Comparison of ENCODE assay signal across 8 mouse cellular contexts in genomic region chr12:84449887-84450286, GRCm38 (mm10). TPM values are rescaled to one million over a fixed set of nuclear protein-coding genes. Genes with fewer than 3 reads are reported as not detected.
A peak's percentile ranks its signal among the peaks of the same experiment; 100 is the strongest.
DNase-seq lines count a peak whose midpoint lies in the region; ATAC-seq and TF ChIP-seq lines count a peak whose summit lies in the region.

No protein-coding gene starts in this region.

- WGBS in lung, embryonic 14.5 days, result 48% methylated on average over 10 of the region's 10 CpGs
- WGBS in forebrain, embryonic 13.5 days, result 61% methylated on average over 10 of the region's 10 CpGs
- 44% methylated on average over 10 of the region's 10 CpGs for WGBS in kidney, embryonic 16.5 days

- no peak for DNase-seq in lung, embryonic 14.5 days
- DNase-seq in lung, adult 18-20 months, result no peak
- DNase-seq in spleen, postnatal 14 days (ENCODE audit: low spot score in 2 of 2), result no peak
- no peak for DNase-seq in layer of hippocampus, adult 9-11 months
- no peak for DNase-seq in frontal cortex, postnatal 14 days (ENCODE audit: low spot score in 2 of 2)

- no peak for ATAC-seq in lung, embryonic 14.5 days (ENCODE audit: insufficient read depth)
- no peak for ATAC-seq in forebrain, embryonic 13.5 days
- ATAC-seq in kidney, embryonic 16.5 days (ENCODE audit: low FRiP score, low TSS enrichment), result no peak

- H3K79me2 ChIP-seq in myocyte (ENCODE audit: control insufficient read depth, insufficient read depth), result peaks cover 14% of the 10 kb centered on the region

- no peak overlapping the region for H3K27ac ChIP-seq in lung, embryonic 14.5 days (ENCODE audit: low read depth)
- no peak overlapping the region for H3K27ac ChIP-seq in forebrain, embryonic 13.5 days
- H3K27ac ChIP-seq in kidney, embryonic 16.5 days (ENCODE audit: low read length), result peak overlapping the region; percentile 90

- H3K4me1 ChIP-seq in lung, embryonic 14.5 days (ENCODE audit: insufficient read depth), result no peaks in the 10 kb centered on the region
- peaks cover 23% of the 10 kb centered on the region for H3K4me1 ChIP-seq in forebrain, embryonic 13.5 days
- H3K4me1 ChIP-seq in kidney, embryonic 16.5 days (ENCODE audit: insufficient read depth, low read length), result peaks cover 16% of the 10 kb centered on the region

- H3K9me3 ChIP-seq in lung, embryonic 14.5 days (ENCODE audit: low read depth, low read length), result no peaks in the 10 kb centered on the region
- no peaks in the 10 kb centered on the region for H3K9me3 ChIP-seq in forebrain, embryonic 13.5 days (replicated peaks)
- H3K9me3 ChIP-seq in kidney, embryonic 16.5 days (ENCODE audit: low read length), result no peaks in the 10 kb centered on the region

- H3K4me3 ChIP-seq in lung, embryonic 14.5 days (ENCODE audit: low read depth, low read length), result peak overlapping the region; percentile 76
- peak overlapping the region; percentile 85 for H3K4me3 ChIP-seq in forebrain, embryonic 13.5 days
- peak overlapping the region; percentile 95 for H3K4me3 ChIP-seq in kidney, embryonic 16.5 days (ENCODE audit: low read length)
- peak overlapping the region; percentile 80 for H3K4me3 ChIP-seq in myocyte

- H3K4me2 ChIP-seq in lung, embryonic 14.5 days, result peak overlapping the region; percentile 91
- peak overlapping the region; percentile 99 for H3K4me2 ChIP-seq in forebrain, embryonic 13.5 days
- H3K4me2 ChIP-seq in kidney, embryonic 16.5 days (replicated peaks; ENCODE audit: low read depth, low read length), result peak overlapping the region; percentile 90
- peak overlapping the region; percentile 92 for H3K4me2 ChIP-seq in myocyte (ENCODE audit: low read depth)

- peak overlapping the region; percentile 61 for H3K9ac ChIP-seq in lung, embryonic 14.5 days
- H3K9ac ChIP-seq in forebrain, embryonic 13.5 days, result peak overlapping the region; percentile 70; the same call in 1 of the 2 replicates
- peak overlapping the region; percentile 71 for H3K9ac ChIP-seq in kidney, embryonic 16.5 days (replicated peaks; ENCODE audit: low read length)

- no peak for TF ChIP-seq POLR2A in myocyte (IDR thresholded peaks at IDR 0.05; ENCODE audit: insufficient read length, low read depth)

- no peak for TF ChIP-seq CTCF in lung, embryonic 14.5 days (IDR thresholded peaks at IDR 0.05; ENCODE audit: low read depth)

- no peaks in the 10 kb centered on the region for H3K36me3 ChIP-seq in lung, embryonic 14.5 days (ENCODE audit: insufficient read depth)
- no peaks in the 10 kb centered on the region for H3K36me3 ChIP-seq in forebrain, embryonic 13.5 days (ENCODE audit: poor library complexity, severe bottlenecking)
- no peaks in the 10 kb centered on the region for H3K36me3 ChIP-seq in kidney, embryonic 16.5 days (ENCODE audit: insufficient read depth, low read length)
- no peaks in the 10 kb centered on the region for H3K36me3 ChIP-seq in myocyte (ENCODE audit: control insufficient read depth, insufficient read depth)

- H3ac ChIP-seq in myocyte (ENCODE audit: control insufficient read depth, insufficient read length), result peak overlapping the region; percentile 61

- no peaks in the 10 kb centered on the region for H3K27me3 ChIP-seq in lung, embryonic 14.5 days (ENCODE audit: insufficient read depth, low read length)
- H3K27me3 ChIP-seq in forebrain, embryonic 13.5 days, result peaks cover 4% of the 10 kb centered on the region; the same call in 1 of the 2 replicates
- no peaks in the 10 kb centered on the region for H3K27me3 ChIP-seq in kidney, embryonic 16.5 days (ENCODE audit: insufficient read depth, low read length)
- peaks cover 15% of the 10 kb centered on the region for H3K27me3 ChIP-seq in myocyte (ENCODE audit: control insufficient read depth, insufficient read depth, insufficient read length)

TF ChIP-seq in myocyte, 11 proteins besides CTCF, POLR2A, EP300 and RAD21:
- no peak for TF ChIP-seq MYOD1 (IDR thresholded peaks at IDR 0.05; ENCODE audit: control insufficient read depth in 1 of 3, insufficient read length in 2 of 3, low read depth in 2 of 3)

RNA-seq across cellular contexts. Expression of gene Aldh6a1, which starts 0.9 kb away (rescaled TPM):
- 32.8 and 35.4 TPM in 2 replicates for polyA plus RNA-seq in lung, embryonic 14.5 days (2014; fragmentation: Nextera tagmentation; extraction: Ambion mirVana)
- 26.2 and 26.9 TPM in 2 replicates for polyA plus RNA-seq in forebrain, embryonic 13.5 days (2015; fragmentation: Nextera tagmentation; extraction: Ambion mirVana)
- polyA plus RNA-seq in kidney, embryonic 16.5 days (2015; fragmentation: Nextera tagmentation; extraction: Ambion mirVana), result 89.2 and 93.4 TPM in 2 replicates
- 2.6 TPM for polyA plus RNA-seq in myocyte (2012; fragmentation: generic; extraction: Trizol)

RNA-seq across cellular contexts. Expression of gene Lin52, which starts 1.3 kb away (rescaled TPM):
- 21.8 and 22.5 TPM in 2 replicates for polyA plus RNA-seq in lung, embryonic 14.5 days (2014; fragmentation: Nextera tagmentation; extraction: Ambion mirVana)
- 42.5 and 46.2 TPM in 2 replicates for polyA plus RNA-seq in forebrain, embryonic 13.5 days (2015; fragmentation: Nextera tagmentation; extraction: Ambion mirVana)
- polyA plus RNA-seq in kidney, embryonic 16.5 days (2015; fragmentation: Nextera tagmentation; extraction: Ambion mirVana), result 21.7 and 23.7 TPM in 2 replicates
- 3.6 TPM for polyA plus RNA-seq in myocyte (2012; fragmentation: generic; extraction: Trizol)

RNA-seq across cellular contexts. Expression of gene Rnf113a2, which starts 32.9 kb away (rescaled TPM):
- polyA plus RNA-seq in lung, embryonic 14.5 days (2014; fragmentation: Nextera tagmentation; extraction: Ambion mirVana), result 21.1 and 22.1 TPM in 2 replicates
- 29.3 and 29.9 TPM in 2 replicates for polyA plus RNA-seq in forebrain, embryonic 13.5 days (2015; fragmentation: Nextera tagmentation; extraction: Ambion mirVana)
- 22.3 and 23.0 TPM in 2 replicates for polyA plus RNA-seq in kidney, embryonic 16.5 days (2015; fragmentation: Nextera tagmentation; extraction: Ambion mirVana)
- 3.8 TPM for polyA plus RNA-seq in myocyte (2012; fragmentation: generic; extraction: Trizol)

RNA-seq across cellular contexts. Expression of gene Bbof1, which starts 41.0 kb away (rescaled TPM):
- 0.96 and 1.5 TPM in 2 replicates for polyA plus RNA-seq in lung, embryonic 14.5 days (2014; fragmentation: Nextera tagmentation; extraction: Ambion mirVana)
- 2.4 and 2.6 TPM in 2 replicates for polyA plus RNA-seq in forebrain, embryonic 13.5 days (2015; fragmentation: Nextera tagmentation; extraction: Ambion mirVana)
- polyA plus RNA-seq in kidney, embryonic 16.5 days (2015; fragmentation: Nextera tagmentation; extraction: Ambion mirVana), result 1.5 and 2.2 TPM in 2 replicates
- 0.38 TPM for polyA plus RNA-seq in myocyte (2012; fragmentation: generic; extraction: Trizol)

RNA-seq across cellular contexts. Expression of gene Entpd5, which starts 41.1 kb away (rescaled TPM):
- 15.4 and 18.0 TPM in 2 replicates for polyA plus RNA-seq in lung, embryonic 14.5 days (2014; fragmentation: Nextera tagmentation; extraction: Ambion mirVana)
- polyA plus RNA-seq in forebrain, embryonic 13.5 days (2015; fragmentation: Nextera tagmentation; extraction: Ambion mirVana), result 8.8 and 9.9 TPM in 2 replicates
- 57.7 and 68.8 TPM in 2 replicates for polyA plus RNA-seq in kidney, embryonic 16.5 days (2015; fragmentation: Nextera tagmentation; extraction: Ambion mirVana)
- polyA plus RNA-seq in myocyte (2012; fragmentation: generic; extraction: Trizol), result 6.3 TPM
